9 mouse cellular contexts compared by ENCODE assay signal in genomic region chr2:118711038-118711494, GRCm38 (mm10). TPM values are rescaled to one million over a fixed set of nuclear protein-coding genes. Genes with fewer than 3 reads are reported as not detected.
DNase-seq lines count a peak whose midpoint lies in the region; ATAC-seq and TF ChIP-seq lines count a peak whose summit lies in the region.
"Had no signal": no experiment of that assay in that cellular context is flagged by ENCODE, and none has a peak within 500 bp of the region (broad histone marks: within the 10 kb centered on the region; RNA-seq: fewer than 3 reads in every experiment).

No protein-coding gene starts in this region.

- no peak for ATAC-seq in heart, embryonic 14.5 days (ENCODE audit: insufficient number of reproducible peaks, insufficient read depth, low FRiP score, low read depth)
- peak; percentile 51 for ATAC-seq in midbrain, embryonic 12.5 days (ENCODE audit: low FRiP score, low read depth)

- whole genome bisulfite sequencing in heart, embryonic 14.5 days = 3% methylated on average over 36 of the region's 36 CpGs
- WGBS in limb, embryonic 10.5 days = under 1% methylated on average over 36 of the region's 36 CpGs
- 2% methylated on average over 36 of the region's 36 CpGs for WGBS in midbrain, embryonic 12.5 days

- peaks cover 25% of the 10 kb centered on the region for H3K27me3 ChIP-seq in heart, embryonic 14.5 days (ENCODE audit: control insufficient read depth, insufficient read depth, low read length)
- peaks cover 100% of the 10 kb centered on the region for H3K27me3 ChIP-seq in limb, embryonic 10.5 days (ENCODE audit: low read depth, poor library complexity, severe bottlenecking)
- H3K27me3 ChIP-seq in midbrain, embryonic 12.5 days = peaks cover 82% of the 10 kb centered on the region

- DNase-seq in left cerebral cortex, adult 2 months (ENCODE audit: extremely low spot score in 1 of 2, low spot score in 2 of 2) = peak; percentile 58 to 59
- DNase-seq in left cerebral cortex, adult 9 months (ENCODE audit: low spot score in 2 of 2) = no peak
- DNase-seq in cerebellum, postnatal 36 days = peak; percentile 16 to 43
- DNase-seq in limb, embryonic 10.5 days (ENCODE audit: low spot score) = peak; percentile 77
- DNase-seq in thymus, postnatal 0 days (ENCODE audit: low spot score) = peak; percentile 70
- no peak for DNase-seq in urinary bladder, postnatal 10 days (ENCODE audit: low spot score)

- H3K27ac ChIP-seq in left cerebral cortex, adult 2 months = no peak overlapping the region
- H3K27ac ChIP-seq in heart, embryonic 14.5 days (replicated peaks in 1 of 2; ENCODE audit: control insufficient read depth in 1 of 2, insufficient read depth in 1 of 2, low read depth in 2 of 2, low read length in 2 of 2) = no peak overlapping the region
- H3K27ac ChIP-seq in limb, embryonic 10.5 days = peak overlapping the region; percentile 54
- no peak overlapping the region for H3K27ac ChIP-seq in midbrain, embryonic 12.5 days (replicated peaks)

- peaks cover 37 to 48% of the 10 kb centered on the region in 2 experiments for H3K4me1 ChIP-seq in heart, embryonic 14.5 days (ENCODE audit: control insufficient read depth in 2 of 2, insufficient read depth in 2 of 2, low read length in 2 of 2)
- H3K4me1 ChIP-seq in limb, embryonic 10.5 days = peaks cover 44% of the 10 kb centered on the region
- peaks cover 31% of the 10 kb centered on the region for H3K4me1 ChIP-seq in midbrain, embryonic 12.5 days

- no peaks in the 10 kb centered on the region for H3K9me3 ChIP-seq in heart, embryonic 14.5 days (ENCODE audit: control insufficient read depth, low read length)
- H3K9me3 ChIP-seq in limb, embryonic 10.5 days (replicated peaks) = no peaks in the 10 kb centered on the region
- H3K9me3 ChIP-seq in midbrain, embryonic 12.5 days = no peaks in the 10 kb centered on the region

- no peak; the same call in 1 of the 2 replicates for TF ChIP-seq CTCF in left cerebral cortex, adult 2 months (IDR thresholded peaks at IDR 0.05)

- peak overlapping the region; percentile 42 for H3K4me3 ChIP-seq in left cerebral cortex, adult 2 months
- peak overlapping the region; percentile 28 to 37 for H3K4me3 ChIP-seq in heart, embryonic 14.5 days (ENCODE audit: control insufficient read depth in 1 of 2, insufficient read depth in 1 of 2, low read depth in 1 of 2, low read length in 2 of 2)
- H3K4me3 ChIP-seq in limb, embryonic 10.5 days = peak overlapping the region; percentile 54
- H3K4me3 ChIP-seq in midbrain, embryonic 12.5 days = peak overlapping the region; percentile 38

- intact Hi-C loops in left cerebral cortex, adult 2 months (cut with DNase I) = no loop called here

- H3K36me3 ChIP-seq in heart, embryonic 14.5 days (ENCODE audit: control insufficient read depth, insufficient read depth, low read length) = no peaks in the 10 kb centered on the region
- no peaks in the 10 kb centered on the region for H3K36me3 ChIP-seq in limb, embryonic 10.5 days
- no peaks in the 10 kb centered on the region for H3K36me3 ChIP-seq in midbrain, embryonic 12.5 days

- H3K4me2 ChIP-seq in heart, embryonic 14.5 days (ENCODE audit: low read length) = peak overlapping the region; percentile 72
- H3K4me2 ChIP-seq in midbrain, embryonic 12.5 days (replicated peaks) = peak overlapping the region; percentile 65

- H3K9ac ChIP-seq in heart, embryonic 14.5 days (ENCODE audit: low read length) = peak overlapping the region; percentile 54
- H3K9ac ChIP-seq in midbrain, embryonic 12.5 days (replicated peaks) = peak overlapping the region; percentile 16; the same call in 1 of the 2 replicates

RNA-seq across cellular contexts. Expression of gene Ankrd63, which starts 7.3 kb away (rescaled TPM):
- 10 to 100 TPM; 22.3 to 28.5 TPM for total RNA-seq in left cerebral cortex, adult 2 months (2021)
- 2.1 and 3.0 TPM in 2 replicates for polyA plus RNA-seq in heart, embryonic 14.5 days (2014; fragmentation: Nextera tagmentation; extraction: Ambion mirVana)
- polyA plus RNA-seq in limb, embryonic 10.5 days (2016; fragmentation: Nextera tagmentation; extraction: Ambion mirVana) = not detected in 2 replicates
- polyA plus RNA-seq in midbrain, embryonic 12.5 days (2016; fragmentation: Nextera tagmentation; extraction: Ambion mirVana) = not detected in 2 replicates
- not detected in 2 replicates for polyA plus RNA-seq in thymus, postnatal 0 days (2015; fragmentation: Nextera tagmentation; extraction: Ambion mirVana)

RNA-seq across cellular contexts. Expression of gene Plcb2, which starts 17.2 kb away (rescaled TPM):
- total RNA-seq in left cerebral cortex, adult 2 months (2021) = 1 to 10 TPM; 2.3 to 3.2 TPM
- polyA plus RNA-seq in heart, embryonic 14.5 days (2014; fragmentation: Nextera tagmentation; extraction: Ambion mirVana) = 2.0 and 2.6 TPM in 2 replicates
- polyA plus RNA-seq in limb, embryonic 10.5 days (2016; fragmentation: Nextera tagmentation; extraction: Ambion mirVana) = 0.28 and 0.36 TPM in 2 replicates
- 0.17 and 0.50 TPM in 2 replicates for polyA plus RNA-seq in midbrain, embryonic 12.5 days (2016; fragmentation: Nextera tagmentation; extraction: Ambion mirVana)
- 10.1 and 11.8 TPM in 2 replicates for polyA plus RNA-seq in thymus, postnatal 0 days (2015; fragmentation: Nextera tagmentation; extraction: Ambion mirVana)

RNA-seq across cellular contexts. Expression of gene Inafm2, which starts 34.5 kb away (rescaled TPM):
- 10 to 100 TPM; 42.7 to 47.9 TPM for total RNA-seq in left cerebral cortex, adult 2 months (2021)
- polyA plus RNA-seq in heart, embryonic 14.5 days (2014; fragmentation: Nextera tagmentation; extraction: Ambion mirVana) = 64.4 and 68.0 TPM in 2 replicates
- polyA plus RNA-seq in limb, embryonic 10.5 days (2016; fragmentation: Nextera tagmentation; extraction: Ambion mirVana) = 16.1 and 16.3 TPM in 2 replicates
- 25.1 TPM in 2 replicates for polyA plus RNA-seq in midbrain, embryonic 12.5 days (2016; fragmentation: Nextera tagmentation; extraction: Ambion mirVana)
- 22.3 and 26.4 TPM in 2 replicates for polyA plus RNA-seq in thymus, postnatal 0 days (2015; fragmentation: Nextera tagmentation; extraction: Ambion mirVana)

RNA-seq across cellular contexts. Expression of gene Pak6, which starts 48.0 kb away (rescaled TPM):
- 100 to 1,000 TPM in 1 of 2 experiments, 10 to 100 TPM in 1; 96.4 to 102 TPM for total RNA-seq in left cerebral cortex, adult 2 months (2021)
- polyA plus RNA-seq in heart, embryonic 14.5 days (2014; fragmentation: Nextera tagmentation; extraction: Ambion mirVana) = 8.3 and 8.6 TPM in 2 replicates
- 0.65 and 0.75 TPM in 2 replicates for polyA plus RNA-seq in limb, embryonic 10.5 days (2016; fragmentation: Nextera tagmentation; extraction: Ambion mirVana)
- polyA plus RNA-seq in midbrain, embryonic 12.5 days (2016; fragmentation: Nextera tagmentation; extraction: Ambion mirVana) = 4.9 and 5.8 TPM in 2 replicates
- polyA plus RNA-seq in thymus, postnatal 0 days (2015; fragmentation: Nextera tagmentation; extraction: Ambion mirVana) = 0.53 and 0.91 TPM in 2 replicates

RNA-seq across cellular contexts. Expression of gene Ccdc9b, which starts 51.4 kb away (rescaled TPM):
- total RNA-seq in left cerebral cortex, adult 2 months (2021) = 1 to 10 TPM; 4.0 to 4.7 TPM
- 1.7 and 2.2 TPM in 2 replicates for polyA plus RNA-seq in heart, embryonic 14.5 days (2014; fragmentation: Nextera tagmentation; extraction: Ambion mirVana)
- polyA plus RNA-seq in limb, embryonic 10.5 days (2016; fragmentation: Nextera tagmentation; extraction: Ambion mirVana) = 0.05 and 0.08 TPM in 2 replicates
- polyA plus RNA-seq in midbrain, embryonic 12.5 days (2016; fragmentation: Nextera tagmentation; extraction: Ambion mirVana) = 1.9 and 2.2 TPM in 2 replicates
- polyA plus RNA-seq in thymus, postnatal 0 days (2015; fragmentation: Nextera tagmentation; extraction: Ambion mirVana) = 0.27 and 0.28 TPM in 2 replicates
- total RNA-seq: neutrophil, adult 5-6 weeks had no signal

Comparison
In these comparisons a context has a peak if more than half of its experiments do, and no peak if none do; other contexts are left out.
1. DNase-seq: peak in left cerebral cortex, adult 2 months (2 of 2), cerebellum, postnatal 36 days (2 of 2), limb, embryonic 10.5 days (single experiment) and thymus, postnatal 0 days (single experiment); none in left cerebral cortex, adult 9 months (0 of 2) and urinary bladder, postnatal 10 days (single experiment).
2. Peak in every context shown above with its lines, with median percentiles within 50 percentile points of each other: H3K4me3 ChIP-seq.